ENCODE assay signal across 9 mouse cellular contexts in genomic region chr6:36389260-36389965, GRCm38 (mm10). TPM values are rescaled to one million over a fixed set of nuclear protein-coding genes. Genes with fewer than 3 reads are reported as not detected.
DNase-seq lines count a peak whose midpoint lies in the region; ATAC-seq and TF ChIP-seq lines count a peak whose summit lies in the region.
"Had no signal": no experiment of that assay in that cellular context is flagged by ENCODE, and none has a peak within 500 bp of the region (broad histone marks: within the 10 kb centered on the region; RNA-seq: fewer than 3 reads in every experiment).

No protein-coding gene starts in this region.

- no peak overlapping the region for H3K9ac ChIP-seq in kidney, embryonic 14.5 days (ENCODE audit: low read depth, low read length)
- H3K9ac ChIP-seq in heart, embryonic 16.5 days (ENCODE audit: low read length), result peak overlapping the region; percentile 88
- no peak overlapping the region for H3K9ac ChIP-seq in liver, embryonic 14.5 days (replicated peaks)
- peak overlapping the region; percentile 73 for H3K9ac ChIP-seq in stomach, embryonic 16.5 days (ENCODE audit: low read length)

- peak overlapping the region; percentile 49 for H3K4me3 ChIP-seq in kidney, embryonic 14.5 days (ENCODE audit: low read length)
- peak overlapping the region; percentile 79 for H3K4me3 ChIP-seq in heart, embryonic 16.5 days (ENCODE audit: low read length)
- H3K4me3 ChIP-seq in liver, embryonic 14.5 days (ENCODE audit: insufficient read depth in 1 of 2, low read depth in 2 of 2, low read length in 2 of 2), result 0 out of 4 replicates have a peak overlapping the region, but pooled peaks of 1 of the 2 experiments have one; percentile 9
- H3K4me3 ChIP-seq in stomach, embryonic 16.5 days (replicated peaks; ENCODE audit: low read length), result peak overlapping the region; percentile 65

- 29% methylated on average over 20 of the region's 20 CpGs for WGBS in kidney, embryonic 14.5 days
- WGBS in heart, embryonic 16.5 days, result 33% methylated on average over 20 of the region's 20 CpGs
- 22% methylated on average over 20 of the region's 20 CpGs for WGBS in liver, embryonic 14.5 days (ENCODE audit: insufficient replicate concordance)
- 30% methylated on average over 20 of the region's 20 CpGs for WGBS in stomach, embryonic 16.5 days

- peak overlapping the region; percentile 75 for H3K4me2 ChIP-seq in kidney, embryonic 14.5 days (replicated peaks; ENCODE audit: low read depth, low read length)
- H3K4me2 ChIP-seq in heart, embryonic 16.5 days (ENCODE audit: low read depth, low read length), result peak overlapping the region; percentile 85
- H3K4me2 ChIP-seq in liver, embryonic 14.5 days (ENCODE audit: low read depth), result peak overlapping the region; percentile 13; the same call in 1 of the 2 replicates
- H3K4me2 ChIP-seq in stomach, embryonic 16.5 days (ENCODE audit: low read depth, low read length), result peak overlapping the region; percentile 68

- peaks cover 34% of the 10 kb centered on the region for H3K27me3 ChIP-seq in kidney, embryonic 14.5 days (ENCODE audit: control insufficient read depth, insufficient read depth, low read length)
- H3K27me3 ChIP-seq in heart, embryonic 16.5 days (ENCODE audit: control insufficient read depth, insufficient read depth, low read length), result peaks cover 4% of the 10 kb centered on the region; the same call in 1 of the 2 replicates
- peaks cover 13% of the 10 kb centered on the region for H3K27me3 ChIP-seq in liver, embryonic 14.5 days (ENCODE audit: control insufficient read depth, insufficient read depth, low read length)
- H3K27me3 ChIP-seq in stomach, embryonic 16.5 days (ENCODE audit: control insufficient read depth, insufficient read depth, low read length), result peaks cover 10% of the 10 kb centered on the region

- no peaks in the 10 kb centered on the region for H3K9me3 ChIP-seq in kidney, embryonic 14.5 days (ENCODE audit: control insufficient read depth, low read length)
- H3K9me3 ChIP-seq in heart, embryonic 16.5 days (replicated peaks; ENCODE audit: control insufficient read depth, low read length), result no peaks in the 10 kb centered on the region
- H3K9me3 ChIP-seq in liver, embryonic 14.5 days (ENCODE audit: control insufficient read depth, low read length), result no peaks in the 10 kb centered on the region
- H3K9me3 ChIP-seq in stomach, embryonic 16.5 days (replicated peaks; ENCODE audit: control insufficient read depth, low read length), result no peaks in the 10 kb centered on the region

- H3K4me1 ChIP-seq in kidney, embryonic 14.5 days (ENCODE audit: control insufficient read depth, insufficient read depth, low read length), result 0 out of 2 replicates have a peak, but pooled peaks cover 9% of the 10 kb centered on the region
- H3K4me1 ChIP-seq in heart, embryonic 16.5 days (ENCODE audit: control insufficient read depth, insufficient read depth, low read length), result peaks cover 24% of the 10 kb centered on the region
- no peaks in the 10 kb centered on the region for H3K4me1 ChIP-seq in liver, embryonic 14.5 days (replicated peaks; ENCODE audit: control insufficient read depth in 2 of 2, insufficient read depth in 2 of 2, low read length in 1 of 2)
- 0 out of 2 replicates have a peak, but pooled peaks cover 4% of the 10 kb centered on the region for H3K4me1 ChIP-seq in stomach, embryonic 16.5 days (ENCODE audit: control insufficient read depth, insufficient read depth, low read length)

- H3K27ac ChIP-seq in kidney, embryonic 14.5 days (ENCODE audit: low read depth, low read length), result no peak overlapping the region
- H3K27ac ChIP-seq in heart, embryonic 16.5 days (ENCODE audit: low read length), result peak overlapping the region; percentile 81
- no peak overlapping the region for H3K27ac ChIP-seq in liver, embryonic 14.5 days
- peak overlapping the region; percentile 60 for H3K27ac ChIP-seq in stomach, embryonic 16.5 days (ENCODE audit: low read length)

- H3K36me3 ChIP-seq in kidney, embryonic 14.5 days (ENCODE audit: control insufficient read depth, insufficient read depth, low read length), result no peaks in the 10 kb centered on the region
- H3K36me3 ChIP-seq in heart, embryonic 16.5 days (ENCODE audit: control insufficient read depth, insufficient read depth), result no peaks in the 10 kb centered on the region
- no peaks in the 10 kb centered on the region for H3K36me3 ChIP-seq in liver, embryonic 14.5 days (replicated peaks; ENCODE audit: control insufficient read depth, insufficient read depth, low read depth)
- no peaks in the 10 kb centered on the region for H3K36me3 ChIP-seq in stomach, embryonic 16.5 days (ENCODE audit: control insufficient read depth, insufficient read depth, low read length)
- H3K36me3 ChIP-seq: G1E had no signal

- no peak for DNase-seq in kidney, adult 9 months
- peak; percentile 15 for DNase-seq in embryo, embryonic 11 days
- DNase-seq in liver, embryonic 14.5 days (ENCODE audit: low read depth in 3 of 3, low spot score in 3 of 3), result no peak
- DNase-seq in kidney, adult 11 months, result no peak
- no peak for DNase-seq in adrenal gland, postnatal 4 days (ENCODE audit: low spot score in 2 of 2)

- no peak for TF ChIP-seq EP300 in liver, embryonic 14.5 days (IDR thresholded peaks at IDR 0.05; ENCODE audit: low read depth)

- no peak for ATAC-seq in kidney, embryonic 14.5 days (ENCODE audit: low FRiP score, low TSS enrichment)
- ATAC-seq in heart, embryonic 16.5 days (replicated peaks; ENCODE audit: extremely low read depth, insufficient read depth, low FRiP score), result peak; percentile 26
- ATAC-seq in liver, embryonic 14.5 days (ENCODE audit: insufficient read depth), result no peak
- no peak for ATAC-seq in stomach, embryonic 16.5 days (ENCODE audit: insufficient read depth, low FRiP score)

- TF ChIP-seq CTCF in liver, embryonic 14.5 days (IDR thresholded peaks at IDR 0.05; ENCODE audit: low read depth), result no peak

RNA-seq across cellular contexts. Expression of gene Chrm2, which starts 1.5 kb away (rescaled TPM):
- polyA plus RNA-seq in kidney, embryonic 14.5 days (2014; fragmentation: Nextera tagmentation; extraction: Ambion mirVana), result not detected in 2 replicates
- polyA plus RNA-seq in heart, embryonic 16.5 days (2015; fragmentation: Nextera tagmentation; extraction: Ambion mirVana), result 17.9 and 19.0 TPM in 2 replicates
- polyA plus RNA-seq in liver, embryonic 14.5 days (2012; rRNA removed), result 0.13 and 0.17 TPM in 2 replicates
- 0.42 and 0.43 TPM in 2 replicates for polyA plus RNA-seq in liver, embryonic 14.5 days (2014; fragmentation: Nextera tagmentation; extraction: Ambion mirVana)
- 24.0 and 28.8 TPM in 2 replicates for polyA plus RNA-seq in stomach, embryonic 16.5 days (2015; fragmentation: Nextera tagmentation; extraction: Ambion mirVana)
- total RNA-seq in adrenal gland, postnatal 4 days (2021), result 1 to 10 TPM; 1.0 to 2.2 TPM
- polyA plus RNA-seq: G1E had no signal

Comparison
In these comparisons a context has a peak if more than half of its experiments do, and no peak if none do; other contexts are left out.
1. H3K27ac ChIP-seq: peak in heart, embryonic 16.5 days (single experiment) and stomach, embryonic 16.5 days (single experiment); none in kidney, embryonic 14.5 days (single experiment) and liver, embryonic 14.5 days (single experiment).
2. H3K4me2 ChIP-seq: peak in every context shown above with its lines; median percentile 85 in heart, embryonic 16.5 days; 75 in kidney, embryonic 14.5 days; 68 in stomach, embryonic 16.5 days; 13 in liver, embryonic 14.5 days.
3. H3K9ac ChIP-seq: peak in heart, embryonic 16.5 days (single experiment) and stomach, embryonic 16.5 days (single experiment); none in kidney, embryonic 14.5 days (single experiment) and liver, embryonic 14.5 days (single experiment).
4. RNA of gene Chrm2, which starts 1.5 kb away (polyA plus RNA-seq): 24.0 to 28.8 TPM in stomach, embryonic 16.5 days and 17.9 to 19.0 TPM in heart, embryonic 16.5 days; 0.13 to 0.43 TPM in liver, embryonic 14.5 days and not detected in kidney, embryonic 14.5 days; every median in the first group is over 10 times any median in the second.